ENCODE assay signal across 17 mouse cellular contexts in genomic region chr4:91060933-91061332, GRCm38 (mm10).
"Had no signal": no experiment of that assay in that cellular context is flagged by ENCODE, and none has a peak within 500 bp of the region (broad histone marks: within the 10 kb centered on the region; RNA-seq: fewer than 3 reads in every experiment).

No protein-coding gene starts in this region.

- H3K27me3 ChIP-seq: intestine, embryonic 15.5 days; kidney, embryonic 15.5 days; limb, embryonic 13.5 days; liver, embryonic 12.5 days; liver, embryonic 15.5 days; midbrain, embryonic 12.5 days; neural tube, embryonic 13.5 days had no signal

- H3K9ac ChIP-seq: intestine, embryonic 15.5 days; kidney, embryonic 15.5 days; limb, embryonic 13.5 days; liver, embryonic 12.5 days; liver, embryonic 15.5 days; midbrain, embryonic 12.5 days; neural tube, embryonic 13.5 days had no signal

- H3K27ac ChIP-seq: intestine, embryonic 15.5 days; kidney, embryonic 15.5 days; limb, embryonic 10.5 days; limb, embryonic 13.5 days; liver, embryonic 12.5 days; liver, embryonic 15.5 days; midbrain, embryonic 12.5 days; neural tube, embryonic 13.5 days had no signal

- H3K9me3 ChIP-seq: intestine, embryonic 15.5 days; kidney, embryonic 15.5 days; limb, embryonic 10.5 days; limb, embryonic 13.5 days; liver, embryonic 12.5 days; liver, embryonic 15.5 days; midbrain, embryonic 12.5 days; neural tube, embryonic 13.5 days had no signal

- H3K36me3 ChIP-seq: intestine, embryonic 15.5 days; kidney, embryonic 15.5 days; limb, embryonic 10.5 days; limb, embryonic 13.5 days; liver, embryonic 12.5 days; liver, embryonic 15.5 days; midbrain, embryonic 12.5 days; neural tube, embryonic 13.5 days had no signal

- H3K4me1 ChIP-seq: intestine, embryonic 15.5 days; kidney, embryonic 15.5 days; limb, embryonic 10.5 days; limb, embryonic 13.5 days; liver, embryonic 12.5 days; liver, embryonic 15.5 days; midbrain, embryonic 12.5 days; neural tube, embryonic 13.5 days had no signal

- DNase-seq: kidney, adult 11 months; kidney, adult 8-10 months; kidney, postnatal 14 days; liver; retina, postnatal 1 day; thymus, adult 18-20 months; thymus, postnatal 36 days had no signal

- H3K4me2 ChIP-seq: intestine, embryonic 15.5 days; kidney, embryonic 15.5 days; limb, embryonic 13.5 days; liver, embryonic 12.5 days; liver, embryonic 15.5 days; midbrain, embryonic 12.5 days; neural tube, embryonic 13.5 days had no signal

- H3K4me3 ChIP-seq: intestine, embryonic 15.5 days; kidney, embryonic 15.5 days; limb, embryonic 10.5 days; limb, embryonic 13.5 days; liver, embryonic 12.5 days; liver, embryonic 15.5 days; midbrain, embryonic 12.5 days; myocyte; neural tube, embryonic 13.5 days had no signal

- ATAC-seq: intestine, embryonic 15.5 days; liver, embryonic 12.5 days; midbrain, embryonic 16.5 days had no signal
